Mouse (Mus musculus) 3T3-L1 (cell line): Measurements from ENCODE around the gene Taf15.
A peak's percentile ranks its signal among the peaks of the same experiment; 100 is the strongest.

Experiments
- DNase-seq: peaks from one replicate; pipeline ENCODE4 v3.0.0-alpha.2; 2015; ENCODE audit warnings: low read depth, low spot score

The Taf15 gene

GRCm38 (mm10) chr11:83472324-83473234 lies at the start of gene Taf15:
Gene Taf15, plus strand, starts transcription at chr11:83473086.
- DNase-seq: peak; percentile 98

GRCm38 (mm10) chr11:83424681-83425080 lies 48.2 kb upstream of the Taf15 start:
- DNase-seq: peak; percentile 83

- no peak for DNase-seq
These were observed 45.9 kb upstream of the Taf15 start for GRCm38 (mm10) chr11:83426964-83427363.

- no peak for DNase-seq
These were observed 43.5 kb upstream of the Taf15 start, which contains the start of gene Gas2l2 for GRCm38 (mm10) chr11:83429355-83429754. Gene Gas2l2, minus strand, starts transcription at chr11:83429455.

GRCm38 (mm10) chr11:83432533-83432932 lies 40.4 kb upstream of the Taf15 start:
- no peak for DNase-seq

- no peak for DNase-seq
These were observed 35.5 kb upstream of the Taf15 start, which contains the start of gene 1700020L24Rik for GRCm38 (mm10) chr11:83437377-83437776. Gene 1700020L24Rik, plus strand, starts transcription at chr11:83437677.

GRCm38 (mm10) chr11:83439426-83440060 lies 33.3 kb upstream of the Taf15 start:
- DNase-seq: peak; percentile 44

GRCm38 (mm10) chr11:83440081-83441064 lies 32.5 kb upstream of the Taf15 start:
- peak; percentile 90 for DNase-seq

- DNase-seq: peak; percentile 34
These were observed 31.7 kb upstream of the Taf15 start for GRCm38 (mm10) chr11:83441235-83441634.

- peak; percentile 87 for DNase-seq
These were observed 30.2 kb upstream of the Taf15 start for GRCm38 (mm10) chr11:83442596-83443267.

- DNase-seq: no peak
These were observed 29.1 kb upstream of the Taf15 start for GRCm38 (mm10) chr11:83443824-83444223.

- no peak for DNase-seq
These were observed 27.9 kb upstream of the Taf15 start for GRCm38 (mm10) chr11:83445001-83445400.

GRCm38 (mm10) chr11:83447612-83448011 lies 25.3 kb upstream of the Taf15 start:
- peak; percentile 49 for DNase-seq

GRCm38 (mm10) chr11:83448021-83448926 lies 24.6 kb upstream of the Taf15 start:
- peak; percentile 86 for DNase-seq

GRCm38 (mm10) chr11:83448927-83449236 lies 24.0 kb upstream of the Taf15 start:
- peak; percentile 57 for DNase-seq

- no peak for DNase-seq
These were observed 23.6 kb upstream of the Taf15 start for GRCm38 (mm10) chr11:83449298-83449697.

- no peak for DNase-seq
These were observed 22.3 kb upstream of the Taf15 start for GRCm38 (mm10) chr11:83450550-83450949.

- DNase-seq: no peak
These were observed 21.6 kb upstream of the Taf15 start for GRCm38 (mm10) chr11:83451281-83451680.

GRCm38 (mm10) chr11:83454548-83454947 lies 18.3 kb upstream of the Taf15 start:
- peak; percentile 27 for DNase-seq

GRCm38 (mm10) chr11:83455608-83456007 lies 17.3 kb upstream of the Taf15 start:
- peak; percentile 49 for DNase-seq
